Mouse (Mus musculus) heart, adult 2 months (tissue): ENCODE data around the gene Ppp1r10.

Source experiments
- CTCF ChIP-seq: fragments of 200-600 bp; IDR thresholded peaks from 2 replicates; pipeline ENCODE4 v1.8.1; 2022; ENCODE audit warnings: antibody characterized with exemption, mild to moderate bottlenecking, moderate library complexity
- POLR2A ChIP-seq: fragments of 200-500 bp; IDR thresholded peaks from 2 replicates; pipeline ENCODE4 v1.6.1; 2011; ENCODE audit warnings: mild to moderate bottlenecking, low read depth, low read length, control low read depth; ENCODE audit not compliant: insufficient read depth

- TF ChIP-seq CTCF (no peak), POLR2A (peak; percentile 38; the same call in 1 of the 2 replicates)
These were observed 46.7 kb upstream of the Ppp1r10 start for GRCm38 (mm10) chr17:35869346-35870067.
